Comparison of ENCODE assay signal across 1 mouse cellular context in genomic region chr17:33732556-33733083, GRCm38 (mm10). TPM values are rescaled to one million over a fixed set of nuclear protein-coding genes. Genes with fewer than 3 reads are reported as not detected.
"Had no signal": no experiment of that assay in that cellular context is flagged by ENCODE, and none has a peak within 500 bp of the region (broad histone marks: within the 10 kb centered on the region; RNA-seq: fewer than 3 reads in every experiment).

No protein-coding gene starts in this region.

RNA-seq across cellular contexts. Expression of gene Angptl4, which starts 49.0 kb away (rescaled TPM):
- total RNA-seq: neutrophil, adult 5-6 weeks had no signal
